Mouse (Mus musculus): ENCODE data around the gene Dscaml1.

Gene Dscaml1

DNA sequence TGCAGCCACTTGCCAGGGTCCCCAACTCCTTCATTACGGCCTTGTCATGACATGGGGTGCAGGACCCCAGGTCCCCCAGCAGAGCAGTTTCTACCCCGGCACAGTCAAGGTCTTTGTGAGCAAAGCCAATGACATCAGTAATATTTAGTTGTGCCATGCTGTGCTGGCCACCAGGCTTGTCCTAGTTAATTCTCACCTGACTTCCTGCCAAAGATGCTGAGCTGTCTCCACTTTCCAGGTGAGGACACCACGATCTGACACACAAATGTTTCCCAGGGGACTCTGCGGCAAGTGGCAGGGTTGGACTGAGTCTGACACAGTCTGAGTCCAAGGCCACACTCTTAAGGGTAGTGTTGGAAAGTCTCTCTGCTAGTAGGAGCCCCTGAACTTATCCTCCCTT, at the start of gene Dscaml1:
Gene Dscaml1, plus strand, starts transcription at position 173 of the 400 bp plus-strand sequence.
- DNase-seq (ENCODE audit: low read depth): no peak

- DNase-seq (ENCODE audit: low read depth): no peak
Measured at GRCm38 (mm10) chr9:45376883-45377282, 49.5 kb upstream of the Dscaml1 start.

GRCm38 (mm10) chr9:45380411-45381251, 45.8 kb upstream of the Dscaml1 start:
- no peak for DNase-seq (ENCODE audit: low read depth)

GRCm38 (mm10) chr9:45382336-45382735, 44.1 kb upstream of the Dscaml1 start:
- DNase-seq (ENCODE audit: low read depth): no peak

DNA sequence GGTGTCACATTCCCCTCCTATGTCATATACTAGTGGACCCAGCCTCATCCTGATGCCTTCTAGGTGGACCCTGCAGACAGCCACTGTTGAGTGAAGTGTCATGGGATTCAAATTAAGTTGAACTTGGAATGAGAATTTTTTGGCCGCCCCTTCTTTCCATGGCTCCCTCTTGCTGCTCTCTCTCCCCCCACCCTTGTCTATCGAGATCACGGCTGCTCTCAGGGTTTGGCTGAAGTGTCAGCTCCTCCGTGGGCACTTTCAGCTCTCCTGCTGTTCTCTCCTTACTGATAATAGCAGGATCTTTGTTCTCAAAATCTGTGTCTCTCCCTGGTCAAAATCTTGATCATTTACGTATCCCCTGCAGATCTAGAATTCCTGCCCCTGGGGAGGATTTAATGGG, 43.6 kb upstream of the Dscaml1 start:
- no peak for DNase-seq (ENCODE audit: low read depth)

GRCm38 (mm10) chr9:45383883-45384282, 42.5 kb upstream of the Dscaml1 start:
- no peak for DNase-seq (ENCODE audit: low read depth)

- no peak for DNase-seq (ENCODE audit: low read depth)
Measured at GRCm38 (mm10) chr9:45386698-45387097, 39.7 kb upstream of the Dscaml1 start.

GRCm38 (mm10) chr9:45388385-45388994, 37.9 kb upstream of the Dscaml1 start:
- peak; percentile 30 for DNase-seq (ENCODE audit: low read depth)

DNA sequence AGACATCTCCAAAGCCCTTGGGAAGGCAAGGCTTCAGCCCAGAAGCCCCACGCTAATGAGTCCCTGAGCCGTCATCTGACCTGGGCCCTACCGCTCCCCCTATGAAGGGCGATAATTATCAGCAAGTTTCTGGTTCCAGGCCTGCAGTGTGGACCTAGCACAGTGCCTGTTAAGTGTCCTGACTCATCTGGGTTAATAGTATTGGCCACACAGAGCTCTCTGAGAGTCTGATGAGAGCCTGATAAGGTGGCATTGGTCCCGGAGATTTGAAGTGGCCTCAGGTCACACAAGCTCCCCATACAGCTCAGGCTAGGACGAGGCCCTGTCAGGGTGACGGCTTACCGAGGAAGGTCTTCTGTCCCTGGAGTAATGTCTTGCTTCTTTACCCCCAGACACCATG, 36.8 kb upstream of the Dscaml1 start:
- no peak for DNase-seq (ENCODE audit: low read depth)

- DNase-seq (ENCODE audit: low read depth): no peak
Measured at GRCm38 (mm10) chr9:45391299-45391698, 35.1 kb upstream of the Dscaml1 start.

DNA sequence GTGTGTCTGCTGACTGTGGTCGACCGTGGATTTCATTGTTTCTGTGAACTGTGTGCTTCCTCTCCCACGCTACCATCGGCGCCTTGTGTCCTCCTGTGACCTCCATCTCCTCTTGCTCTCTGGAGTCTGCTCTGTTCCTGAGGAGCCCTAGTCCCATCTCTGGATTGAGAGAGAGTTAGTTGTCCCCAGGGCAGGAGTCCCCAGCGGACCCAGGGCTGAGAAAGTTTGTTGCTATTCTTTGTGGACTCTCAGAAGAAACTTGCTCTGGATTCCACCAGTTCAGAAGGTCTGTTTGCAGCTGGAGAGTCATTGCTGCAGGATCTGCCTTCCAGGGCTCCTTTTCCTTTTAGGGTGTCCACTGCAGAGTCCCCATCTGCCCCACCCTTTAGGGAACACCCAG, 31.2 kb upstream of the Dscaml1 start:
- no peak for DNase-seq (ENCODE audit: low read depth)

GRCm38 (mm10) chr9:45395796-45396195, 30.6 kb upstream of the Dscaml1 start:
- no peak for DNase-seq (ENCODE audit: low read depth)

GRCm38 (mm10) chr9:45398336-45398735, 28.1 kb upstream of the Dscaml1 start:
- no peak for DNase-seq (ENCODE audit: low read depth)

DNA sequence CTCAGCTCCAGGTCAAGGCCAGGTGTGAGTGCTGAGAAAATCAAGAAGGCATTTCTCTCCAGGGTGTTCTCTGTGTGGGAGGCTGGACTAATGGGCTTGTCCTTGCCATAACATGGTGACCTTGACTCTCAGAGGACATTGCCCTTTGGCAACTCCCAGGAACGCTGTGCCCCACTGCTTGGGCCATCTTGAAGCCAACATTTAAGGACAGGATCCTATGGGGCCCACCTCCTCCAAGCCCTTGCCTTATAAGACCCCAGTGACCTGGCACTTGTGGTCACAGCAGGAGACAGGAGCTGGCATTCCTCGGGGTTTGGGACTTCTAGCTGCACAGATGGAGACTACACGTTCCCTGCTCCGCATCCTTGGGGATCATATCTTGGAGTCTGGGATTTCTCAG, 27.0 kb upstream of the Dscaml1 start, which contains the start of gene Fxyd2:
Gene Fxyd2, plus strand, starts transcription at position 236 of the 400 bp plus-strand sequence.
- DNase-seq (ENCODE audit: low read depth): no peak

DNA sequence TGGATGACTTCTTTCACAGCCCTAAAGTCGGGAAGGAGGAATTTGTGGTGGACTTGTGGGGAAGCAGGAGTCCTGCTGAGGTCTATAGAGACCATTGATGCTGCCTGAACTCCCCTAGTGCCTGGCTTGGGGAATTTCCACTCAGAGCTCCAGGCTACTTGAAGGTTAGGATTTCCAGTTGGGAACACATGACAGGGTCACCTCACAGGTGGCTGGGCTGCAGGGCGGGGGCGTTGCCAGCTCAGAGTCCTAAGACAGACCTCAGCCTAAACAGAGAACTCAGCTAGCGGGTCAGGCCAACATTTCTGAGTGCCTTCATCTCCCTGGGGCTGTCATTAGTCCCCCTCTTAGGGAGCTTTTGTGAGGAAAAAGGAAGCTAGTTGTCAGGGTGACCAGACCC, 24.6 kb upstream of the Dscaml1 start:
- DNase-seq (ENCODE audit: low read depth): no peak

DNA sequence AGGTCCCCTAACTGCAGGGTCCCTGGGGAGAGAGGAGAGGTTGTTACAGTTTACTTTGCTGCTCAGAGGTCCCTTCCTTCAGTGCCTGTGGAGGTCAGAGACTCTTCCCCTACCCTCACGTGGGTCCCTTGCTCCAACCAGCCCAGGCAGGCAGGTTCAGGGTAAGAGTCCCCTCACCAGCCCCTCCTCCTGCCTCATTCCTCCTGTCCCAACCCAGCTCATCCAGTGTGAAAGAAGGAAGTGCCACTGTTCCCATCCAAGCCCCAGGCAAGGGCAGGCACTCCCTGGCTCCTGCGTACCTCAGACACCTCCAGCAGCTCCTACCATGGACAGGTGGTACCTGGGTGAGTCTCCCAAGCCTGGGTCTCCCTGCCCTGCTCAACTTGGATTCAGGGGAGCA, 23.5 kb upstream of the Dscaml1 start:
- DNase-seq (ENCODE audit: low read depth): no peak

- DNase-seq (ENCODE audit: low read depth): no peak
Measured at GRCm38 (mm10) chr9:45405694-45406093, 20.7 kb upstream of the Dscaml1 start.

DNA sequence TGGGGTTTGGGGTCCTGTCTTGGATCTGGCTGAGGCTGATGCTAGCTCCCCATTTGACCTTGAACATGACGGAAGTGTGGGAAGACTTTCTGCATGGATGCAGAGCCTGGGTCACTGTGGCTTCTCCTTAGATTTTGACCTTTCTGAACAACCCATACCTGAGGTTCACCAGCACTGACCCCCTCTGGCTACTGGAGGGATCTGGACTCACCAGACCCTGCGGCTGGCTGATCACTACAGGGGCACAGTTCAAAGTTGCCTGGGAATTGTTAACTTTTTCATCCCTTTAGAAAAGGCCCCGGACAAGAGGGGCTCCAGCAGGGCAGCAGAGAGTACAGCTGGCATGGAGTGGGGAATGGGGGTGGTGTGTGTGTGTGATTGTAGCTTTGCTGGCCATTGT, 19.6 kb upstream of the Dscaml1 start:
- no peak for DNase-seq (ENCODE audit: low read depth)

- DNase-seq (ENCODE audit: low read depth): no peak
Measured at GRCm38 (mm10) chr9:45407706-45408675, 18.4 kb upstream of the Dscaml1 start.

GRCm38 (mm10) chr9:45410193-45410592, 16.2 kb upstream of the Dscaml1 start:
- no peak for DNase-seq (ENCODE audit: low read depth)

DNA sequence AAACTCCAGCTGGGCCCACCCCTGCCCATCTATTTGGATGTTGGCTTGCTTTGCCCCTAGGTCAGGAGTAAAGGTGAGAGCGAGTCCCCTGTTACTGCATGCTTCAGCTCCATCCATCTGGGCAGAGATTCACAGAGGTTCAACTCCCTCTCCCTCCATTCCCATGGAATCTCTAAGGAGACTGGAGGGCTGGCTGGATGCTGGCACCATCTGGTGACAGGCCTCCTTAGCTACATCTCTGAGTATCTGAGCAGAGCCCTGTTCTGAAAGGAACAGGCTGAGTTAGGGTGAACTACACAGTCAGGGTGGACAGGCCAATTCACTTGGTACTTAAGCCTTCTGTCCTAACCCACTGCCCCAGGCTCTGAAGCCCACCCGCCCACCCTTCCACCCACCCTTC, 15.8 kb upstream of the Dscaml1 start:
- DNase-seq (ENCODE audit: low read depth): no peak

- DNase-seq (ENCODE audit: low read depth): no peak
Measured at GRCm38 (mm10) chr9:45411111-45411510, 15.3 kb upstream of the Dscaml1 start.
